Mouse (Mus musculus): ENCODE measurements around the gene Mc1r.

- TF ChIP-seq CTCF (IDR thresholded peaks at IDR 0.05; ENCODE audit: control insufficient read depth, insufficient read depth, insufficient read length) = no peak
- TF ChIP-seq FOSL1 (IDR thresholded peaks at IDR 0.05; ENCODE audit: insufficient read depth, low read length, poor library complexity, severe bottlenecking) = no peak
These were observed 5.8 kb downstream of the Mc1r start for GRCm38 (mm10) chr8:123412560-123413170.

Data from C2C12 (cell line).